Mouse (Mus musculus) lung, postnatal 0 days (tissue): ENCODE results near the gene Snn.

Experiments used
- CTCF ChIP-seq: IDR thresholded peaks from 2 replicates; pipeline ENCODE4 v1.5.1; 2016; ENCODE audit warnings: antibody characterized with exemption, mild to moderate bottlenecking
- EP300 ChIP-seq: IDR thresholded peaks from 2 replicates; pipeline ENCODE4 v1.6.1; 2016; ENCODE audit warnings: antibody characterized with exemption, mild to moderate bottlenecking, control low read depth

DNA sequence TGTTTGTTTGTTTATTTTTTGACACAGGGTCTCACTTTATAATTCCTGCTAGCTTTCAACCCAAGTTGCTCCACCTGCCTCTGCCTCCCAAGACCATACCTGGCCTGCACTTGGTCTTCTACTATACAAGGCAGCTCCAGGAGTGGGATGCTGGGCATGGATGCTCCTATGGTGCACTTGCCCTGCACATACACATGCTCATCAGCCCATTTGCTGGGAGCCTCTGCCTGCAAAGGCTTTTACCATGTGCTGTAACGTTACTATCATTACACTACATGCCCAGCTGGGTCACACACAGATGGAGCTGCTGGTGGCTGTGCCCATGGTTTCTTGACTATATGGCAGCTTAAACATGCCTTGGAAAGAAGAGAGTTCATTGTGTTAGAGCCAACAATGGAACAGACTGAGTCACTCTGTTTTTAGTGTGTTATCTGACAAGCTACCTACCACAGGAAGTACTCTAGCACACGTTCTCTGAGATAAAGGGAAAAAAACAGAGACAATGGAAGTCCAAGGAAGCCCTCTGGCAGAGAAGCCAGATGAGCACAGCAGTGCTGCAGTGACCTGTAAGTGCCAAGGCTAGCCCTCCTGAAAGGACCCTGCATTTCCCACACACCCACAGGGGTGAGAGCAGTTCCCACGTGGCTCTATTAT, 17.6 kb downstream of the Snn start:
- TF ChIP-seq CTCF (no peak), EP300 (no peak)
